Mouse (Mus musculus) MEL (cell line): ENCODE data around the gene Gm17622. TPM values are rescaled to one million over a fixed set of nuclear protein-coding genes. Genes with fewer than 3 reads are reported as not detected.

Experiments
- DNase-seq: peaks from one replicate; pipeline ENCODE4 v3.0.0; 2011; ENCODE audit warnings: low read depth, low spot score
- H3K27ac ChIP-seq: 2 replicates; pipeline ENCODE4 v1.5.1; 2012; ENCODE audit warnings: low read depth, mild to moderate bottlenecking, control low read depth, low read length, moderate library complexity; ENCODE audit not compliant: control insufficient read depth
- H3K27me3 ChIP-seq, 2 experiments: fragments of 150-350 bp in 1 of 2; sonication (generic) in 1 of 2; 2 replicates each; pipeline ENCODE4 v1.6.1; 2012; ENCODE audit warnings: low read length in 2 of 2, mild to moderate bottlenecking in 2 of 2, improper control_type of control experiment in 1 of 2, moderate library complexity in 1 of 2; ENCODE audit not compliant: insufficient read depth in 2 of 2, control insufficient read depth in 1 of 2
- H3K36me3 ChIP-seq, 2 experiments: 2 replicates each; pipeline ENCODE4 v1.6.1; 2012 to 2014; ENCODE audit warnings: low read length in 2 of 2, improper control_type of control experiment in 1 of 2, inconsistent platforms in 1 of 2, mild to moderate bottlenecking in 1 of 2; ENCODE audit not compliant: insufficient read depth in 2 of 2, control insufficient read depth in 1 of 2
- H3K4me1 ChIP-seq, 2 experiments: fragments of 150-350 bp in 1 of 2; sonication (generic) in 1 of 2; 2 replicates each; pipeline ENCODE4 v1.6.1; 2012; ENCODE audit warnings: low read length in 2 of 2, improper control_type of control experiment in 1 of 2, mild to moderate bottlenecking in 1 of 2; ENCODE audit not compliant: insufficient read depth in 2 of 2, control insufficient read depth in 1 of 2
- H3K4me3 ChIP-seq, 2 experiments: fragments of 150-350 bp in 1 of 2; sonication (generic) in 1 of 2; 2 replicates each; pipeline ENCODE4 v1.5.1; 2012; ENCODE audit warnings: low read depth in 2 of 2, low read length in 2 of 2, mild to moderate bottlenecking in 2 of 2, moderate library complexity in 2 of 2, control low read depth in 1 of 2, improper control_type of control experiment in 1 of 2; ENCODE audit not compliant: control insufficient read depth in 1 of 2, insufficient read depth in 1 of 2
- H3K79me2 ChIP-seq: 2 replicates; pipeline ENCODE4 v1.6.1; 2012; ENCODE audit warnings: mild to moderate bottlenecking, low read length, moderate library complexity; ENCODE audit not compliant: control insufficient read depth, poor library complexity, insufficient read depth
- H3K9ac ChIP-seq: 2 replicates; pipeline ENCODE4 v1.6.1; 2012; ENCODE audit warnings: low read depth, mild to moderate bottlenecking, control low read depth, low read length, moderate library complexity; ENCODE audit not compliant: control insufficient read depth, poor library complexity, severe bottlenecking
- H3K9me3 ChIP-seq: fragments of 150-350 bp; sonication (generic); replicated peaks from 2 replicates; pipeline ENCODE4 v1.6.1; 2012; ENCODE audit warnings: mild to moderate bottlenecking, low read length, improper control_type of control experiment, moderate library complexity; ENCODE audit not compliant: insufficient read depth
- BHLHE40 ChIP-seq: IDR thresholded peaks from 2 replicates; pipeline ENCODE4 v1.6.1; 2012; ENCODE audit warnings: low read depth, mild to moderate bottlenecking, inconsistent platforms, low read length, improper control_type of control experiment, borderline replicate concordance
- CHD2 ChIP-seq: IDR thresholded peaks from 2 replicates; pipeline ENCODE4 v1.6.1; 2011; ENCODE audit warnings: low read length, improper control_type of control experiment
- CTCF ChIP-seq, 3 experiments: IDR thresholded peaks in 2 of 3; conservative IDR thresholded peaks in 1 of 3; 2 replicates each; pipeline ENCODE4 v1.5.1; 2011 to 2012; ENCODE audit warnings: low read length in 3 of 3, low read depth in 2 of 3, mild to moderate bottlenecking in 2 of 3, improper control_type of control experiment in 1 of 3, inconsistent platforms in 1 of 3, mixed read lengths in 1 of 3, moderate library complexity in 1 of 3; ENCODE audit not compliant: control insufficient read depth in 1 of 3, insufficient read depth in 1 of 3, poor library complexity in 1 of 3, severe bottlenecking in 1 of 3
- ELF1 ChIP-seq: IDR thresholded peaks from 2 replicates; pipeline ENCODE4 v1.6.1; 2014; ENCODE audit warnings: low read depth, mild to moderate bottlenecking, inconsistent platforms, low read length, improper control_type of control experiment, moderate library complexity
- ETS1 ChIP-seq: IDR thresholded peaks from 2 replicates; pipeline ENCODE4 v1.6.1; 2012; ENCODE audit warnings: low read depth, mild to moderate bottlenecking, inconsistent platforms, low read length, improper control_type of control experiment, moderate library complexity
- GABPA ChIP-seq: IDR thresholded peaks from 2 replicates; pipeline ENCODE4 v1.6.1; 2012; ENCODE audit warnings: low read depth, mild to moderate bottlenecking, inconsistent platforms, low read length, improper control_type of control experiment, moderate library complexity
- GATA1 ChIP-seq: IDR thresholded peaks from 2 replicates; pipeline ENCODE4 v1.6.1; 2011; ENCODE audit warnings: low read depth, low read length, improper control_type of control experiment
- JUND ChIP-seq: IDR thresholded peaks from 2 replicates; pipeline ENCODE4 v1.6.1; 2011; ENCODE audit warnings: low read depth, mild to moderate bottlenecking, improper control_type of control experiment, low read length
- KAT2A ChIP-seq: conservative IDR thresholded peaks from 2 replicates; pipeline ENCODE4 v1.6.1; 2012; ENCODE audit warnings: low read depth, low read length, improper control_type of control experiment, inconsistent platforms
- MAFK ChIP-seq: IDR thresholded peaks from 2 replicates; pipeline ENCODE4 v1.6.1; 2011; ENCODE audit warnings: low read depth, mild to moderate bottlenecking, low read length, improper control_type of control experiment, borderline replicate concordance
- MEF2A ChIP-seq: IDR thresholded peaks from 2 replicates; pipeline ENCODE4 v1.6.1; 2014; ENCODE audit warnings: low read depth, mild to moderate bottlenecking, inconsistent platforms, low read length, improper control_type of control experiment; ENCODE audit not compliant: poor library complexity, insufficient replicate concordance, severe bottlenecking; ENCODE audit errors: extremely low read depth
- MXI1 ChIP-seq: IDR thresholded peaks from 2 replicates; pipeline ENCODE4 v1.6.1; 2011; ENCODE audit warnings: mild to moderate bottlenecking, low read depth, low read length, improper control_type of control experiment
- MYB ChIP-seq: IDR thresholded peaks from 2 replicates; pipeline ENCODE4 v1.6.1; 2011; ENCODE audit warnings: mild to moderate bottlenecking, low read depth, low read length, improper control_type of control experiment
- NRF1 ChIP-seq: IDR thresholded peaks from 2 replicates; pipeline ENCODE4 v1.6.1; 2014; ENCODE audit warnings: low read depth, mild to moderate bottlenecking, inconsistent platforms, low read length, improper control_type of control experiment, moderate library complexity; ENCODE audit not compliant: poor library complexity, insufficient read depth, severe bottlenecking
- POLR2A ChIP-seq, 2 experiments: IDR thresholded peaks; 2 replicates each; pipeline ENCODE4 v1.6.1; 2011 to 2012; ENCODE audit warnings: low read length in 2 of 2, mild to moderate bottlenecking in 2 of 2, control low read depth in 1 of 2, improper control_type of control experiment in 1 of 2, low read depth in 1 of 2, moderate library complexity in 1 of 2; ENCODE audit not compliant: control insufficient read depth in 1 of 2, insufficient read depth in 1 of 2, poor library complexity in 1 of 2
- POLR2AphosphoS5 ChIP-seq: IDR thresholded peaks from 2 replicates; pipeline ENCODE4 v1.6.1; 2012; ENCODE audit warnings: low read depth, borderline replicate concordance, mild to moderate bottlenecking, inconsistent platforms, low read length, moderate library complexity, mixed read lengths
- SMC3 ChIP-seq: IDR thresholded peaks from 2 replicates; pipeline ENCODE4 v1.6.1; 2011; ENCODE audit warnings: low read depth, low read length, improper control_type of control experiment
- TBP ChIP-seq: IDR thresholded peaks from 2 replicates; pipeline ENCODE4 v1.8.0; 2011; ENCODE audit warnings: low read depth, low read length, improper control_type of control experiment
- TCF12 ChIP-seq: IDR thresholded peaks from 2 replicates; pipeline ENCODE4 v1.6.1; 2014; ENCODE audit warnings: low read depth, mild to moderate bottlenecking, inconsistent platforms, low read length, improper control_type of control experiment, moderate library complexity
- ZC3H11A ChIP-seq: IDR thresholded peaks from 2 replicates; pipeline ENCODE4 v1.6.1; 2012; ENCODE audit warnings: low read depth, mild to moderate bottlenecking, inconsistent platforms, low read length, improper control_type of control experiment
- ZNF384 ChIP-seq: IDR thresholded peaks from 2 replicates; pipeline ENCODE4 v1.6.1; 2012; ENCODE audit warnings: low read depth, mild to moderate bottlenecking, inconsistent platforms, low read length, improper control_type of control experiment
- polyA plus RNA-seq, 2 experiments: library from polyadenylated mRNA; stranded (reverse) in 1 of 2; unstranded in 1 of 2; fragments of >175 nt in 1 of 2; fragments of >200 nt in 1 of 2; gene quantifications; 2 replicates each; pipeline versions ENCODE4 v1.2.1 to v1.2.4; 2012; ENCODE audit warnings: low replicate concordance in 2 of 2, low read depth in 1 of 2; ENCODE audit not compliant: insufficient read length in 2 of 2, insufficient read depth in 1 of 2, missing spikeins in 1 of 2
- total RNA-seq: library from RNA; depleted of rRNA; stranded (reverse); fragments of 300-350 nt; gene quantifications from 2 replicates; pipeline ENCODE4 v1.2.3, GENCODE M21; 2012

The Gm17622 gene
- total and polyA plus RNA-seq, 3 experiments, result not detected

GRCm38 (mm10) chr13:96511893-96512292, 21.4 kb downstream of the Gm17622 start (continued):
- no peak for TF ChIP-seq ZC3H11A
- no peak for TF ChIP-seq POLR2AphosphoS5
- no peak for TF ChIP-seq CTCF (IDR thresholded peaks at IDR 0.05 in 2 of 3, conservative IDR thresholded peaks at IDR 0.05 in 1 of 3; ENCODE audit: control insufficient read depth in 1 of 3, insufficient read depth in 1 of 3, low read depth in 2 of 3, low read length in 3 of 3, poor library complexity in 1 of 3, severe bottlenecking in 1 of 3)
- 0 out of 2 replicates have a peak, but pooled peaks have one; percentile 16 for TF ChIP-seq ETS1
- TF ChIP-seq TCF12, result peak; percentile 38; the same call in 1 of the 2 replicates
- TF ChIP-seq POLR2A (IDR thresholded peaks at IDR 0.05; ENCODE audit: control insufficient read depth in 1 of 2, insufficient read depth in 1 of 2, low read depth in 1 of 2, low read length in 2 of 2, poor library complexity in 1 of 2), result no peak
- no peak for TF ChIP-seq MYB
- no peak for TF ChIP-seq MEF2A
- TF ChIP-seq, all 39 proteins: peak for 5

- no peak for DNase-seq
- H3K4me1 ChIP-seq, result peaks cover 0 to 19% of the 10 kb centered on the region in 2 experiments
- H3K9me3 ChIP-seq, result no peaks in the 10 kb centered on the region
- no peaks in the 10 kb centered on the region for H3K79me2 ChIP-seq
- no peak overlapping the region for H3K9ac ChIP-seq
- H3K4me3 ChIP-seq, result no peak overlapping the region
- TF ChIP-seq GATA1 (no peak), JUND (no peak), SMC3 (no peak), ELF1 (no peak), NRF1 (no peak), TBP (no peak), BHLHE40 (no peak), TCF12 (no peak), ZNF384 (no peak), MAFK (no peak), KAT2A (no peak), GABPA (no peak), POLR2AphosphoS5 (no peak), ETS1 (no peak), CHD2 (no peak), MXI1 (no peak)
- TF ChIP-seq, all 39 proteins: peak for 0
- no peaks in the 10 kb centered on the region for H3K27me3 ChIP-seq
- no peak overlapping the region for H3K27ac ChIP-seq
- peaks cover 0 to 16% of the 10 kb centered on the region in 2 experiments; a peak in 3 of 4 replicates for H3K36me3 ChIP-seq
Measured at GRCm38 (mm10) chr13:96514154-96514942, 23.8 kb downstream of the Gm17622 start.
